Mouse (Mus musculus) ovary, postnatal 36 days (tissue): ENCODE measurements around the gene Plagl2.
A peak's percentile ranks its signal among the peaks of the same experiment; 100 is the strongest.

ENCODE experiments used
- DNase-seq: peaks from one replicate; pipeline ENCODE4 v3.0.0; 2022; ENCODE audit warnings: low spot score, mixed read lengths

Plagl2 gene

DNA sequence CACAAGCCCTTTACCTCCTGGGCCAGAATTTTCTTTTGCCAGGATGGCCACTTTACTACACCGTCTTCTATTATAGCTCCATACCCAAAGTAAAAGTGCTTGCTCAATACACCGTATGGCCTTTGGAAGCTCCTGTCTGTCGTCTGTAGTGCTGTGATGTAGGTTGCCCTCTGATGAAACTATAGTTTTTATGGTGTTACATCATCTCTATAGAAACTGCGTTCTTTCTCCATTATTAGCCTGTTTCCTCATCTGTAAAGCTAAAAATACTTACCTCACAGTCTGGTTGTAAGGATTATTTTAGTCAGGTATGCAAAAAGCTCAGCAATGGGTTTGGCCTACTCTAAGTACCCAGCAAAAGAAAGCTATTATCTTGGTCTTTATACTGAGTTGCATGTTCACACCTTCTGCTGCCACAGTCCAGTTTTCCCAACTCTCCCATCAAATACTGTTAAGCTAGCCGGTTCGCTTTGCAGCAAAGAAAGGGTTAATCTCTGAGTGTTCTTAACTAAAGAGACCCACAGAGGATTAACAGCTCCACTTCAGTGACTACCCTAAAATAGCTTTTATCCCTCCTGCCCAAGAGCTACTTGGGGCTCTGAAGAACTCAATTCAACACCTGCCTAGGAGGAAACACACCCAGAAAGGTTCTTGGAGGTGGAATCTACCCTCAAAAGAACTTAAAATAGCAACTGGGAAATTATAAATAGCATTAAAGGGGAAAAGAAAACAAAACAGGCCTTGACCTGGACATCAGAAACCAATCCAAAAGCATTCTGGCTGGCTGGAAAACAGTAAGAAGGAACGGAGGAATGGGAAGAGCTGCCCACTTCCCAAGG, 2.0 kb downstream of the Plagl2 start:
- DNase-seq: no peak

DNA sequence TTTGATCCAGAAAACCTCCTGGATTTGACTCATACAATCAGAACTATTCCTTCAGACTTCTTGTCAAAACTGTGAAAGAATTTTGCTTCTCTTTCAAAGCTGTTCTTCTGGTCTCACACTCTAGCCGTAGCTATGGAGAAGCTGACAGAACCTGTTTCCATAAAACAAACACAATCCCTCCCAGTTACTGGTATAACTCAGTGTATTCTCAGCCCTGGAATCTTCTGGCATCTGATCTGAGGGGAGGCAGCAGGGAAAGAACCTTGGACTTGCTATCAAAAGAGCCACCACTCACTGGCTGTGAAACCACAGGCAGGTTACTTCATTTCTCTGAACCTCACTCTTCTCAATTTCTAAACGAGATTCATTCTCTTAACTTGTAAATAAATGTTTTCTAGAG, 2.8 kb downstream of the Plagl2 start:
- DNase-seq: no peak

GRCm38 (mm10) chr2:153237891-153238290, 3.3 kb downstream of the Plagl2 start:
- DNase-seq: no peak

- no peak for DNase-seq
Observed at GRCm38 (mm10) chr2:153237193-153237592, 4.0 kb downstream of the Plagl2 start.

DNA sequence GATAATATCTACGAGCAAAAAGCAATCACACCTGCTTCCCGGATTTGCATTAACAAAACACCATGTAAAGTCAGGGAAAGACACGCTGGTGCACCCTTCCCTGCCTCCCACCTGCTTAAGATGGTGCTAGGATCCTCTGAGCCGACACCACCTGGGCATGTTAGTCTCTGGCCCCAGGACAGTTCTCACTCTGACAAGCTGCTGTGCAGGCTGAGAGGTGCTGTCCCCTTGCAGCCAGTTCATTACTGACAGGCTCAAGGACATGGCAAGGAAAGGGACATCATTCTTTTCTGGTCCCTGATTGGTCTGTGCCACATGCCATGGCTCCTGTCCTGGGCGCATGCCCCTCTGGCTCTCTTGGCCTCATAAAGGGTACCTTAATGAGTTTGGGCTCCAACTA, 12.7 kb downstream of the Plagl2 start:
- DNase-seq: no peak

DNA sequence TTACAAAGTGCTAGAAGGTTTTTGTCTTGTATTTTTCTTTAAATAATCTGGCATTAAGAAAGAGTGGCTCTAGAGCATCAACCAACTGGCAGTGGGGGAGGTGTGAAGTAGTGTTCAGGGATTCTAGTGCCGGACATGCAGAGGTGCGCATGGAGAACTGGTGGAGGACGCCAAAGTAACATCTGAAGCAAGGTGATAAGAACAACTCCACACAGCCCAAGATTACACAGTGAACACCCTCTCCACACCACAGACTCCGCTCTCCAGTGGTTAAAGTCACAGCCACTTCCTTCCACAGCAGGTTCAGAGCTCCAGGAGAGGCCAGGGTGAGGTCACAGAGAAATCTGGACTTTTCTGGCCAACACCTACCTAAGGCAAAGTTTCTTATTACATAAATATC, 13.3 kb downstream of the Plagl2 start:
- no peak for DNase-seq

DNA sequence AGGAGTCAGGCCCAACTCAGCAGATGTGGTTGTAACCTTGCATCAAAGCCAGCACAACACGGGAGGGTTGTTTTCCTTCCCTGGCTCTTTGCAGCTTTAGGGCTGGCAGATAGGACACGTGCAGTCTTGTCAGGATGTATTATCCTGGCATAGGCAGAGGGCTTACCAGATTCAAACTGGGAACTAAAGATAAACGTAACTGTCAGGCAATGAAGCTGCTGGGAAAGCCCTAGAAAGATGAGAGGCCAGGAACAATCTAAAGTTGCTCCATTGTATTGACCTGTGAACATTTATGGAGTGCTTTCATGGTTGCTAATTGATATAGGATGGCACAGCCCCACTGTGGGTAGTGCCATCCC, 15.7 kb downstream of the Plagl2 start:
- no peak for DNase-seq

DNA sequence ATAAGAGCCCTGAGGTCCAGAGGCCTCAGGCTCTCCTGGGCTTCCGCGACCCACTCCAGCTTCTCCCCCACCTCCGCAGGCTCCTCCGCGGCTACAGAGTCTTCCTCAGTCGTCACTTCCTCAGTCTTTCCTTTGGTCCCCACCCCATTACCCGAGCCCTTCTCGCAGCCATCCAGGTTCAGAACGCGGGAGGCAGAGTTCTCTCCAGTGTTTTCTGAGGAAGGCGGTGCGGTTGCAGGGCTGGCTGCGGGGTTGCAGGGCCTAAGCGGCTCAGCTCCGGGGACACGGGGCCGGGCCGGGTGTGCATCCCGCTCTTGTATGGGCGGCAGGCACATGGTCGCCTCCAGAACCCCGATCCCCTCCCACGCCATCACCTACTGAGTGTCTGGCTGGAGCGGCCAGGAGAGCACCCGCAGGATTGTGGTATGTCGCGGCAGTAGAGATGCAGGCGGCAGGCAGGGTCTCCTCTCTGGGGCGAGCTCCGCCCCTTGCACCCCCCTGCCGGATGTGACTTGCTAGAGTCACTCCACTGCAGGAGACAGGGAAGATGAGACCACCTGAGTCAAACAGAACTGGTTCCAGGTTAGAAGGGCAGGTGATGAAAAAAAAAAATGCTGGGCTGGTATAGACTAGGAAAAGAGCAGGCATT, 16.2 kb downstream of the Plagl2 start, which contains the start of gene Tspyl3:
TSS of gene Tspyl3 (minus strand) at position 496 of the 649 bp plus-strand sequence.
- peak; percentile 37 for DNase-seq

- DNase-seq: no peak
Observed at GRCm38 (mm10) chr2:153222566-153222965, 18.7 kb downstream of the Plagl2 start.

DNA sequence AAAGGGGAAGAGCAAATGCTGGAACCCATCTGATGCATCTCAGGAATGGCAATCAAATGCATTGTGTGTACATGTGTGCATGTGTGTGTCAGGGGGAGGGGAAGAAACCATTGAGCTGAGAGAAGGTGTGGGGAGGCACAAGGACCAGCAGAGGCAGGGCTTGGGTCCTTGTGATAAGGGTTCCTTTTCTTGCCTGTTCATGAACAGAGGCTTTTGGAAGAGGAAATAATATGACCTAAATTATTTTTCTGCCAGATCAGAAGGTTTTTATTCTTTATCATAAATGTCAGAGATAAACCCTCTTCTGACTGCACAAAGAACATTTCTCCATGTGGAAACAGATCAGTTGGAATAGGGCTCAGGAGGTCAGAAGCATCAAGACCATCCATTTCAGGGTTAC, 19.1 kb downstream of the Plagl2 start:
- no peak for DNase-seq

GRCm38 (mm10) chr2:153221620-153222019, 19.6 kb downstream of the Plagl2 start:
- DNase-seq: no peak

DNA sequence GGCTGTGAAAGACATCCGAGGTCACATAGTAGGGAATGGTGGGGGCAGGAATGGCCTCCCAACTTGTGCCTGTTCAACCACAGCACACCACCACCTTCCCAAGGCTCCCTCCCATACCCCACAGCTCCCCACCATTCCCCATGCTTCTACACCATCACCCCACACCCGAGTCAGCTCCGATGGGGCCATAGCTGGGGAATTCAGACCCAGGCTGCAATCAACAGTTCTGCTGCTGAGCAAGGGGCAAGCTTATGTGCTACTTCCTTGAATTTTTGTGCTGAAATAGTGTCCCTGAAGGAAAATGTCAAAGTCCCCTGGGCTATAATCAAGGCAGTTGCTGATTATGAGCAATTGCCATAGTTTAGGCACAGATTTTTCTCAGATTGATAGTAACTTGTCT, 22.7 kb downstream of the Plagl2 start:
- DNase-seq: no peak

DNA sequence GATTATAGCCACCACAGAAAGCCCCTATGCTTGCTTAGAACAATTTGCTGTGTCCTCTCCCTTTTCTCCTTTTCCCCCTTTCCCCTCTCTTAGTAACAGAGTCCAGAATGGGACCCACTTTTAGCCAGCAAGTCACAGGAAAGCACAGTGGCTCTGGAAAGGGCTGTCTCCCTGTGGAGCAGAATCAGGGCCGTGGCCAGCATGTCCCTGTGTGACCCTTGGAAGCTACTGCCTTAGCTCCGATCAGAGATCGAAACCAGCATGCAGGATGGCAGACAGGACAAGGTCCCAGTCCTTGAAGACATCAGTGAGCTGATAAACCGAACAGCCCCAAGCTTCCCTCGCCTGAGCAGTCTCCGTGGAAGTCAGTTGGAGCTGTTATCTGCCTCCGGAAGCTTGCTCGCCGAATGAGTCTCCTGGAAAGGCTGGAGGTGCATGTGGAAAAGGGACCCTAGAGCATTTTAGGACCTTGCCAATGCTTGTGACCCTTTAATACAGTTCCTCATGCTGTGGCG, 23.3 kb downstream of the Plagl2 start:
- no peak for DNase-seq

DNA sequence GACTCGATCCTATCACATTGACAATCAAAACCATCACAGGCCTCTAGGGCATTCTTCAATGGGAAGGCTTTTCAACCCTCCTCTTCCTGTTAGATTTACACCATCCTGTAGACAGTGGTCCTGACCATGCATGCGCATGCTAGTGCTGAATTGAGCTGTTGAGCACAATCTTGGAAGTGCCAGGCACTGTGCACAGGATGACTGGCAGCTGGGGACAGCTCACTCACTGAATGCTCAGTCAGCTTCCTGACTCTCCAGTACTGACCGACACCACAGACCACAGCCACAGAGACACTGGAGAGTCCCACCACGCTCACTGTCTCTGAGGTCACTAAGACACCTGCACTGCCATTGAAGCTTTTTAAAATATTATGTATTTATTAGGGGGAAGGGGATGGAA, 25.8 kb downstream of the Plagl2 start:
- no peak for DNase-seq

- no peak for DNase-seq
Observed at GRCm38 (mm10) chr2:153214771-153215259, 26.4 kb downstream of the Plagl2 start.

- no peak for DNase-seq
Observed at GRCm38 (mm10) chr2:153213351-153213750, 27.9 kb downstream of the Plagl2 start.

DNA sequence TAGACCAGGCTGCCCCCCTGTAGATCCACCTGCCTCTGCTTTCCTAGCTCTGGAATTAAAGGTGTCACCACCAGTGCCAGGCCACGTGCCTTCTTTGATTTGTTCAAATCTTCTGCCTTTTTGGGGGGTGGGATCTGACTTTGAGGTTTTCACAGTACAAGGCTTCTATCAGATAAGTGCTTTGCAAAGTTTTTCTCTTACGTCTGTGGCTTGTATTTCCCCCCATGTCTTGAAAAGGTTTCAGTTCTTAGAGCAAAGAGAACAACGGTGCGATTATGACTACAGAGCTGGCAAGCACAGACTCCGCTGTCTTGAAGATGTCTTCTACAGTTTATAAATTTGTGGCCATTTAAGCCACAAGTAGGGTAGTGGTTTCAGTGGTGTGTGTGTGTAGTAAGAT, 29.8 kb downstream of the Plagl2 start:
- DNase-seq: no peak

- DNase-seq: no peak
Observed at GRCm38 (mm10) chr2:153209286-153209685, 31.9 kb downstream of the Plagl2 start.

- DNase-seq: no peak
Observed at GRCm38 (mm10) chr2:153208149-153208548, 33.1 kb downstream of the Plagl2 start.

GRCm38 (mm10) chr2:153202766-153203165, 38.5 kb downstream of the Plagl2 start:
- peak; percentile 47 for DNase-seq

DNA sequence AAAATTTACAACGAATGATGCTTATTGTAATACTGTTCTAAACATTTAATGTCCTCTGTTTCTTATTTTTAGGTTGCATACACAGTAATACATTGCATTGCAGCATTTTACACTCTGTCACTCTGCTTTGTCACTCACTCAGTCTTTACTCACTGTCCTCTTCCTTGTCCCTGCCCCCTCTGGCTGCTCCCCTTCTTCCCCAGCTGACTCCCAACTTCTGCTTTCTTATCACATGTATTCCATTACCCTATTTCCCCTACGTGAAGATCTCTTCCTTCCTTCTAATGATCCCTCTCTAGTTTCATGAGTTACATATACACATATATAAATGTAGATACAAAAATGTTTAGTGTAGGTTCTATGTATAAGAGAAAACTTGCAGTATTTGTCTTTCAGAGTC, 42.1 kb downstream of the Plagl2 start:
- DNase-seq: no peak

- peak; percentile 21 for DNase-seq
Observed at GRCm38 (mm10) chr2:153198485-153198884, 42.7 kb downstream of the Plagl2 start.

- no peak for DNase-seq
Observed at GRCm38 (mm10) chr2:153194255-153194654, 47.0 kb downstream of the Plagl2 start.
